Mouse (Mus musculus): ENCODE data around the gene Amot. TPM values are rescaled to one million over a fixed set of nuclear protein-coding genes. Genes with fewer than 3 reads are reported as not detected.

The Amot gene
- polyA plus RNA-seq, 1 experiment = 1.1 TPM

DNA sequence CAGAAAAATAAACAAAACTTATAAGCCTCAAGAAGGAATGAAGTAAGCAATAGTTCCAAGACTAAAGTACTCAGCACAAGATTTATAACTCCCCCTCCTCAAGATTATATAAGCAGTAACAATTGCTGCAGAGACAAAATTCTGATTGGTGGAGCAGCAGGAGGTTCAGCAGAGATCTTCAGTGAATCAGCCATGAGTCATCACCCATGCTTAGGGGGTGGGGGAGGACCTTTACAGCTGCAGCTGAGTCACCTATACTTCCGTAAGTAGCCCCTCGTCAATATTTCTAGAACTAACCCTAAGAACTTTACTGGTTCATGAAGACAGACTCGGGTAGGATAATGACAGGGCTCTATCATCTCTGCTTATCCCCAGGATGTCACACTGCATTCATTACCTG, 43.6 kb downstream of the Amot start:
- H3K36me3 ChIP-seq (ENCODE audit: control insufficient read depth, insufficient read depth, low read length) = no peaks in the 10 kb centered on the region
- H3K4me1 ChIP-seq (ENCODE audit: control insufficient read depth, insufficient read depth, insufficient read length) = no peaks in the 10 kb centered on the region
- 90% methylated on average over 3 of the region's 3 CpGs for WGBS
- H3K27ac ChIP-seq (ENCODE audit: insufficient read depth, low read length) = no peak overlapping the region
- H3K27me3 ChIP-seq (ENCODE audit: control insufficient read depth, insufficient read depth, low read length) = no peaks in the 10 kb centered on the region
- no peak for TF ChIP-seq CTCF (IDR thresholded peaks at IDR 0.05; ENCODE audit: extremely low read depth, insufficient read depth, insufficient read length, insufficient replicate concordance)
- no peak for TF ChIP-seq POLR2A (IDR thresholded peaks at IDR 0.05; ENCODE audit: low read depth, low read length)
- H3K4me3 ChIP-seq (ENCODE audit: extremely low read depth, insufficient read depth, insufficient read length) = no peak overlapping the region
- DNase-seq (ENCODE audit: low read depth in 1 of 2, low spot score in 2 of 2) = no peak

DNA sequence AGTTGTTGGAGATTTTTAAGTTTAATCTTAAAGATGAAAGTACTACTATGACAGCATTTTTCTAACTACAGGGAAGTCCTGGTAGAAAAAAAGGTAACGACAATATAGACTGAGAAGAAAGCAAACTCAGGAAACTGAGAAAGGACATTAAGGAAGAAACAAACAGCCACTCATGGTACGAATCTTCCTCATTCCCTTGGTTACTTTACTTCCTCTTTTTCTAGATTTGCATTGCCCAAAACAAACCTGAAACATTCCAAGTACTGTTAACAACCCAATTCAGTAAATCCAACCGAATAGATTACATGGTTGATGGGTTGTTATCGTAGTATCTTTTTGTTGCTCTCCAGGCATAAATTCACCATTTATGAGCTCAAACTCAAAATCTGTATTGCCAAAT, 48.7 kb downstream of the Amot start:
- no peak overlapping the region for H3K27ac ChIP-seq (ENCODE audit: insufficient read depth, low read length)
- DNase-seq (ENCODE audit: low read depth in 1 of 2, low spot score in 2 of 2) = no peak
- 48% methylated on average over 4 of the region's 4 CpGs for WGBS
- H3K4me3 ChIP-seq (ENCODE audit: extremely low read depth, insufficient read depth, insufficient read length) = no peak overlapping the region
- H3K36me3 ChIP-seq (ENCODE audit: control insufficient read depth, insufficient read depth, low read length) = no peaks in the 10 kb centered on the region
- no peaks in the 10 kb centered on the region for H3K4me1 ChIP-seq (ENCODE audit: control insufficient read depth, insufficient read depth, insufficient read length)
- no peak for TF ChIP-seq POLR2A (IDR thresholded peaks at IDR 0.05; ENCODE audit: low read depth, low read length)
- H3K27me3 ChIP-seq (ENCODE audit: control insufficient read depth, insufficient read depth, low read length) = no peaks in the 10 kb centered on the region

DNA sequence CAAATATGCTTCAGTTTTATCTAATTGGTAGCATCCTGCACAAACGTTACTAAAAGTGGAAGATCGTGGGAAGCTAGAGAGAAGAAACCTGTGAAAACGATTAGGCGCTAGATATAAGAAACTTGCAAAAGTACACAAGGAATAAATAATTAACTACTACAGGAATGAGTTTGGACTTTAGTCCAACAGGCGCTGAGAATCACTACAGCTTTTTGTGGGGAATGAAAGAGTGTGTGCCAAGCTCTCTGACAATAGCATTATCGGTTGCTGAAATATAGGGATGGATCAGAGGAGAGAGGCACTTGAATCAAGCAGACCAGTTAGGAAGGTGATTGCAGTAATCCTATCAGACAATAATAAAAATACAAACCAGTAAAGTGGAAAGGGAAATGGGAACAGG, 49.4 kb downstream of the Amot start:
- WGBS = 89% methylated on average over 6 of the region's 6 CpGs
- Histone ChIP-seq H3K27ac (ENCODE audit: insufficient read depth, low read length) (no peak overlapping the region), H3K36me3 (ENCODE audit: control insufficient read depth, insufficient read depth, low read length) (no peaks in the 10 kb centered on the region), H3K4me1 (ENCODE audit: control insufficient read depth, insufficient read depth, insufficient read length) (no peaks in the 10 kb centered on the region), H3K4me3 (ENCODE audit: extremely low read depth, insufficient read depth, insufficient read length) (no peak overlapping the region), H3K27me3 (ENCODE audit: control insufficient read depth, insufficient read depth, low read length) (no peaks in the 10 kb centered on the region)
- DNase-seq (ENCODE audit: low read depth in 1 of 2, low spot score in 2 of 2) = no peak
- TF ChIP-seq CTCF (IDR thresholded peaks at IDR 0.05; ENCODE audit: extremely low read depth, insufficient read depth, insufficient read length, insufficient replicate concordance) (no peak), POLR2A (IDR thresholded peaks at IDR 0.05; ENCODE audit: low read depth, low read length) (no peak)

- H3K27me3 ChIP-seq (ENCODE audit: control insufficient read depth, insufficient read depth, low read length) = no peaks in the 10 kb centered on the region
- TF ChIP-seq CTCF (IDR thresholded peaks at IDR 0.05; ENCODE audit: extremely low read depth, insufficient read depth, insufficient read length, insufficient replicate concordance) (no peak), POLR2A (IDR thresholded peaks at IDR 0.05; ENCODE audit: low read depth, low read length) (no peak)
- no peak overlapping the region for H3K4me3 ChIP-seq (ENCODE audit: extremely low read depth, insufficient read depth, insufficient read length)
- no peak for DNase-seq (ENCODE audit: low read depth in 1 of 2, low spot score in 2 of 2)
- WGBS = 87% methylated on average over 4 of the region's 4 CpGs
- no peaks in the 10 kb centered on the region for H3K4me1 ChIP-seq (ENCODE audit: control insufficient read depth, insufficient read depth, insufficient read length)
- no peak overlapping the region for H3K27ac ChIP-seq (ENCODE audit: insufficient read depth, low read length)
- H3K36me3 ChIP-seq (ENCODE audit: control insufficient read depth, insufficient read depth, low read length) = no peaks in the 10 kb centered on the region
These were observed 50.2 kb downstream of the Amot start for GRCm38 (mm10) chrX:145454828-145455227.

DNA sequence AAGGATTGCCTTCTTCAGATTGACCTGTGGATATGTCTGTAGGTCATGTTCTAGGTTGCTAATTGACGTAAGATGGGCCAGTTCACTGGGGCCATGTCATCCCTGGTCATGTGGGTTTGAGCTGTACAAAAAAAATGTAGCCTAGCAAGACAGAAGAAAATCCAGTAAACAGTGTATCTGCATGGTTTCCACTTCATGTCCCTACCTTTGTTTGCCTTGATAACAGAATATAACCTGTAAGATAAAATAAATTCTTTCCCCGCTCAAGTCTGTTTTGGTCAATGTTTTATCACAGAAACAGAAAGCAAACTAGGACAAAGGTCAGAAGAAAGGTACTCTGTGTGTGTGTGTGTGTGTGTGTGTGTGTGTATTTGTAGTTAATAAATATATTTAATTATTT, 63.5 kb downstream of the Amot start:
- no peak for TF ChIP-seq CTCF (IDR thresholded peaks at IDR 0.05; ENCODE audit: extremely low read depth, insufficient read depth, insufficient read length, insufficient replicate concordance)
- no peak for TF ChIP-seq POLR2A (IDR thresholded peaks at IDR 0.05; ENCODE audit: low read depth, low read length)
- no peaks in the 10 kb centered on the region for H3K4me1 ChIP-seq (ENCODE audit: control insufficient read depth, insufficient read depth, insufficient read length)
- no peak for DNase-seq (ENCODE audit: low read depth in 1 of 2, low spot score in 2 of 2)
- no peaks in the 10 kb centered on the region for H3K27me3 ChIP-seq (ENCODE audit: control insufficient read depth, insufficient read depth, low read length)
- no peaks in the 10 kb centered on the region for H3K36me3 ChIP-seq (ENCODE audit: control insufficient read depth, insufficient read depth, low read length)
- no peak overlapping the region for H3K4me3 ChIP-seq (ENCODE audit: extremely low read depth, insufficient read depth, insufficient read length)
- 92% methylated on average over 2 of the region's 2 CpGs for WGBS
- no peak overlapping the region for H3K27ac ChIP-seq (ENCODE audit: insufficient read depth, low read length)

DNA sequence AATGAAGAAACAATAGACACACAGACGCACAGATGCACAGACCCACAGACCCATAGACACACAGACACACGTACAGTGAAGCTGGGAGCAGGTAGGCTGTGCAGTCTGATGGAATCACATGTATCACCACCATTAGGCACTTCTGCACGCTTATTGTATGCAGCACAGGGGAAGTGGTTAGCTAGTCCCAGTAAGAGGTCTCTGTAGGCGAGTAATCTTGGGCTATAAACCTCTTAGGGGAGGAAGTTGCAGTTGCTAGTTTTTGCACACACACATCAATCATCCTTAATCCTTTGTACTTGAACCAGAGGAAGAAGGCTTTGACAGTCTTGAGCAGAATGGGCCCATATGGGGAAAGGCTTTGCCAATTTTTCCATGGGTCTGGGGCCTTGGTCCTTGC, 71.3 kb downstream of the Amot start:
- H3K27me3 ChIP-seq (ENCODE audit: control insufficient read depth, insufficient read depth, low read length) = no peaks in the 10 kb centered on the region
- no peak overlapping the region for H3K27ac ChIP-seq (ENCODE audit: insufficient read depth, low read length)
- TF ChIP-seq CTCF (IDR thresholded peaks at IDR 0.05; ENCODE audit: extremely low read depth, insufficient read depth, insufficient read length, insufficient replicate concordance) (no peak), POLR2A (IDR thresholded peaks at IDR 0.05; ENCODE audit: low read depth, low read length) (no peak)
- no peaks in the 10 kb centered on the region for H3K36me3 ChIP-seq (ENCODE audit: control insufficient read depth, insufficient read depth, low read length)
- H3K4me3 ChIP-seq (ENCODE audit: extremely low read depth, insufficient read depth, insufficient read length) = no peak overlapping the region
- no peaks in the 10 kb centered on the region for H3K4me1 ChIP-seq (ENCODE audit: control insufficient read depth, insufficient read depth, insufficient read length)
- DNase-seq (ENCODE audit: low read depth in 1 of 2, low spot score in 2 of 2) = no peak
- 46% methylated on average over 4 of the region's 4 CpGs for WGBS

DNA sequence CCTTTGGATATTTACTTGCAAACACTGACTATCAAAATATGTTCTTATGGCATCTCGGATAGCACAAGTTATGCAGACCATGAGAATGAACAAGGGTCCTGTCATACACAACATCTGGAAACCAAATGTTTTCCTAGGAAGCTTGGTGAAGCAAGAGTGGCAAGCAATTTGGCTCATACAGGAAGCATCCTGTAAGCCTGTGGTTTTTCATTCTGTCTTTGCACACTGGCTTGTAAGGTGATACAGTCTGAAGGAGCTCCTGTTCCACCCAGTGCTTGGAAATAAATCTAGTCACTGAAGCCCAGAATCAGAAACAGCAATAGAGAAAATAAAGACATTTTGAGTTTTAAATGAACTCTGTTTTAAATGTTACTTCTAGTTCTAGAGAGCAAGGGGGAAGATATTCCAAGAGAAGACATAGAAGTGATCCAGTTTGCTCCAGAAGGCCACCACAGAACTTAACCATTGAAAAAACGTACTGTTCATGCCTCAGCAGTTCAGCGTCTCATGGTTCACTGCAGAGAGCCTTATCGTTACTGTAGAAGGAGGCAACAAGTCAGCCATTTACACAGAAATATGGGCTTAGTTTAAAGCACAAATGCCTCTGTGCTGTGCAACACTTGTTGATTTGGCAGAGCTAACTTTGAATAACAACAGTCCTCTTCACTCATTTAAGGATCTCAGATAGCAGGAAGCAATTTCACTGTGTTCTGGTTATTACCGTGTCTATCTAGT, 74.0 kb downstream of the Amot start:
- Histone ChIP-seq H3K36me3 (ENCODE audit: control insufficient read depth, insufficient read depth, low read length) (no peaks in the 10 kb centered on the region), H3K4me3 (ENCODE audit: extremely low read depth, insufficient read depth, insufficient read length) (no peak overlapping the region), H3K4me1 (ENCODE audit: control insufficient read depth, insufficient read depth, insufficient read length) (no peaks in the 10 kb centered on the region), H3K27me3 (ENCODE audit: control insufficient read depth, insufficient read depth, low read length) (no peaks in the 10 kb centered on the region), H3K27ac (ENCODE audit: insufficient read depth, low read length) (no peak overlapping the region)
- 68% methylated on average over 5 of the region's 5 CpGs for WGBS
- no peak for DNase-seq (ENCODE audit: low read depth in 1 of 2, low spot score in 2 of 2)
- TF ChIP-seq POLR2A (IDR thresholded peaks at IDR 0.05; ENCODE audit: low read depth, low read length) = no peak
- no peak for TF ChIP-seq CTCF (IDR thresholded peaks at IDR 0.05; ENCODE audit: extremely low read depth, insufficient read depth, insufficient read length, insufficient replicate concordance)
